Mouse (Mus musculus) testis, adult 2 months (tissue): Measurements from ENCODE around the gene Uncx.

ENCODE experiments used
- CTCF ChIP-seq: fragments of 200-500 bp; IDR thresholded peaks from 2 replicates; pipeline ENCODE4 v1.5.1; 2012; ENCODE audit warnings: low read depth, mild to moderate bottlenecking, inconsistent platforms, low read length, moderate library complexity; ENCODE audit not compliant: control insufficient read depth, insufficient read depth, insufficient replicate concordance
- POLR2A ChIP-seq: fragments of 200-500 bp; IDR thresholded peaks from 2 replicates; pipeline ENCODE4 v1.6.1; 2012; ENCODE audit warnings: low read depth, mild to moderate bottlenecking, inconsistent platforms, low read length, moderate library complexity; ENCODE audit not compliant: control insufficient read depth

GRCm38 (mm10) chr5:139581308-139581868 lies 38.1 kb downstream of the Uncx start:
- TF ChIP-seq POLR2A (no peak), CTCF (no peak)
